Mouse (Mus musculus): Measurements from ENCODE around the gene Pnmal1.
A peak's percentile ranks its signal among the peaks of the same experiment; 100 is the strongest.

DNA sequence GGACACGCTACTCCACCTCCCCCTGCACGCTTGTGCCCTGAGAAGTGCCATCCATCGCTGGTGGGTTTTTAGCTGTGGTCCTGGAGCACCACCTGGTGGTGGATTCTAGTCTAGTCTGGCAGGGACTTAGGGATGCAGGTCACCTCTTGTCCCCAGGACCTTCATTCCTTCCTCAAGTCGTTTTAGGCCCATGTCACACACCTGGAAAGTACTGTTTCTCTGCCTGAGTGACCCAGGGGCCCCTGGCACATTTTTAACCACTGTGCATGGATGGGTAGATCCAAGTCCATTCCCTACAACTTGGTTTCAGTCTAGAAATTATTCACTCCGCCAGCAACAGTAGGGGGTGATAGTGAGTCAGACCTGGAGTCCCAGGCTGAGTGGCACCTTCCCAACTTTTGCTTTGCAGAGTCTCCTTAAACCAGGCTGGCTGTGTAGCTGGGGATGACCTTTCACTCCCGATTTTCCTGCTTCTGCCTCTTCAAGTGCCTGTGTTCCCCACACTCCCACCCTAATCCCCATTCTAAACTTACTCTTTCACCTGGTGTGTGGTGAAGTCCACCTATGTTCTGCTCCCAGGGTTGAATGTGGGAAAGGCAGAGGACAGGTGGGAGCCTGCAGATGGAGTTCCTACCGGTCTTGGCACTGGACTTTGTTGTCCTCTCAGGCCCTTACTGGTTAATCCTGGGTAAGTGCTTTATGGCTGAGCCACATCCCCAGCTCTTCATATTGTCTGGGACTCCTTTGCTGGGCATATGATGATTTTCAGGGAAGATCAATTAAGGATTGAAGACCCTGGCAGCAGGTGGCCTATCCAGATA is 43.1 kb downstream of the Pnmal1 start:
- TF ChIP-seq CTCF (IDR thresholded peaks at IDR 0.05; ENCODE audit: extremely low read depth, insufficient read length, insufficient replicate concordance, low read depth, low read length) (peak; percentile 94; the same call in 1 of the 2 replicates), POLR2A (IDR thresholded peaks at IDR 0.05; ENCODE audit: low read depth, low read length) (no peak)

Data from small intestine, adult 2 months (tissue).